Mouse (Mus musculus): ENCODE measurements around the gene Ubl4b.
A peak's percentile ranks its signal among the peaks of the same experiment; 100 is the strongest.

Gene Ubl4b

DNA sequence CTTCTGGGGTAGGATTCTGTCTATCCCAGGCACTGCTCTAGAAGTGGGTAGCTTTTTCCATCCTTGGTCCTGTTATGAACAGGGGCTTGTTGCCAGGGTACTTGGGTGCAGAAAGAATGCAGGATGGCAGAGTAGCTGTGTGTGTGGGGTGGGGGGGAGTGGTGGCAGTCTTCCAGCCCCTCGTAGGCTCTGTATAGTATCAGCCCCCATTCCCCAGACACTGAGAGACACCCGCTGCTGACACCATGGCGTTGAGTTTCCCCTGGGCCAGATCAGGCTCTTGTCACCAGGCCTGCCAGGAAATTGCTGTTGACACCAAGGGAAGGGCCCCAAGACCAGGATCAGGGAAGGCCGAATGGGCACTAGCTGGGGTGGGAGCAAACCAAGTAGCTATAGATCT lies 13.8 kb upstream of the Ubl4b start:
- DNase-seq (ENCODE audit: low spot score in 2 of 2): no peak

- DNase-seq (ENCODE audit: low spot score in 2 of 2): no peak
Measured at GRCm38 (mm10) chr3:107567766-107568165, 12.9 kb upstream of the Ubl4b start.

DNA sequence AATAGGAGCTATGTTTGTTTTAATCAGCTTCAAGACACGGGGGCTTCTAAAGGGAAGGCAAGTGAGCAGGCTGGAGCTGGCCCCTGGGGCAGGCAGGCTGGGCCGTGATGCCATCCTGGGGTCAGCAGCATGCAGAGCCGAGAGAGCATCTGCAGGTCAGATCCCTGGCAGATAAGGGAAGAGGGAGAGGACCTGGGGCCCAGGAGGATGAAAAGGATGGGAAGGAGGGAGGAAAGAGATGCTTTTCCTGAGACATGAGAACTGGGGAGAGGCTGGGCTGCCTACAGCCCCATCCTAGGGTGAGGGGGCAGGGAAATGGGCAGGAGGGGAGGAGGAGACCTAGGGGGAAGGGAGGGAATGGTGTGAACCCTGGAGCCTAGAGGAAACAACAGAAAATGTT lies 10.5 kb upstream of the Ubl4b start:
- DNase-seq (ENCODE audit: low spot score in 2 of 2): no peak

DNA sequence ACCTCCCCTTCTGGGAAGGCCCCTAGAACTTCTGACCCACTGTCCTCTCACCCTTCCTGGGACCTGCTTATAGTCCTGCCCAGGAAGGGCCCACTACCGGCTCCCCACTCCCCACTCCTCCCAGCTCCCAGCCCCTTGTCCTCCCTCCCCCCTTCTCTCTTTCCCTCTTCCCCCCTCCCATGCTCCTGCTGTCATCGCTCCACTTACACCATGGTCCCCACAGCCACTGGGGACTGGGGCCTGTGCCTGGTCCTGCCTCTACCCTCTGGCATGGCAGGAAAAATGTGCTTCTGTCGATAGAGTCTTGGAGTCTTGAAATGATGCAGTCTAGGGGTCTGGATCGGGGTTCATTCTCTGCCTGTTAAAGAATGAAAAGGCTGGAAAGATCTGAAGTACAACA lies 9.0 kb upstream of the Ubl4b start:
- DNase-seq (ENCODE audit: low spot score in 2 of 2): no peak

DNA sequence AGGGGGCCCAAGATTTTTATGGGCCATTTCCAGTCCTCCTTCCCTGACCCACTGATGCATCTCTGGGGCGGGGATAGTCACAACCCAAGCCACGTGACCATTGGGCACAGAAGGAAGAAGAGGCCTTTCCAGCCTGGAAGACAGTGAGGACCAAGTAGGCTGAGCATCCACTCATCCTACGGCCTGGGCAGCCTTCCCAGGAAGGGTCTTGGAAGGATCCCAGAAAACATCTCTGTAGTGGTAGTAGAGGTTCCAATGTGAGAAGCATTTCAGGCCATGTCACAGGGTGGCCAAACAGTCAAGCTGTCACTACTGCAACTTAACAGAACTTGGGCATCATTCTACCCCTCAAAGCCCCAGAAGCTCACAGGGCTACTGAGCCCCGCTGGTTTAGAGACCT lies 7.7 kb upstream of the Ubl4b start:
- DNase-seq (ENCODE audit: low spot score in 2 of 2): no peak

DNA sequence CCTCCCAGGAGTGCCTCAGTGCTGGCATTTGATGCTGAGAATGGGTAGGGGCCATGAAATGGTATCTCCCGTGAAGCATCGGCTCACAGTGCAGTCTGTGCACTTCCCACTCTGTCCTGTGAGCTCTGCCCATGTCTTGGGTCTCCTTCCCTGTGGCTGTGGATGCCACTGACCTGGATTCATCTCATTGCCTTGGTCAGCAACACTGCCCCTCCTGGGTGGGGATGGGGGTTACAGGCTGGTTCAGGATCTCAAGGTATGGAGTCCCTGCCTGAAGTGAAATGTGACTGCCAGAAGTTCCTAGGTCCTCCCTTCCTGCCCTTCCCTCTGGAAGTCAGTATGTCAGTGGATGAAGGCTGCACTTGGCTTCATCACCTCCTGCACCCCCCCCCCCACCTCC lies 7.2 kb upstream of the Ubl4b start:
- no peak for DNase-seq (ENCODE audit: low spot score in 2 of 2)

DNA sequence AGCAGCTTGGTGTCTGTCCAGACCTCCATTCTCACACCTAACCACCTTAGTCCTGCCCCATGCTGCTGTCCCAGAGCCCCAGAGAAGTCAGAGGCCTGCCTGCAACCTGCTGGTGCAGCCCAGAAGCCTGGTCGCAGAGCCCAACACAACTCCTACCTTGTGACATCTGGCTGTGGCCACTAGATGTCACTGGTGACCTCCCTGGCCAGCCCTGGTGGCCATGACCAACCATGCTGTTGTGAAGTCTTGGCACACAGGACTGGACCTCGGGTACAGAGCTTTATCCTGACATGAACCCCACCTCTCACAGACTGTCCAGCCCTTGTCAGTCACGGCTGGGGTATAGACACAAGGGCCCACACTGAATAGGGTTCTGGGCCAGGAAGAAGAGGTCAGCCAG lies 4.3 kb upstream of the Ubl4b start:
- DNase-seq (ENCODE audit: low spot score in 2 of 2): peak; percentile 73 to 74

DNA sequence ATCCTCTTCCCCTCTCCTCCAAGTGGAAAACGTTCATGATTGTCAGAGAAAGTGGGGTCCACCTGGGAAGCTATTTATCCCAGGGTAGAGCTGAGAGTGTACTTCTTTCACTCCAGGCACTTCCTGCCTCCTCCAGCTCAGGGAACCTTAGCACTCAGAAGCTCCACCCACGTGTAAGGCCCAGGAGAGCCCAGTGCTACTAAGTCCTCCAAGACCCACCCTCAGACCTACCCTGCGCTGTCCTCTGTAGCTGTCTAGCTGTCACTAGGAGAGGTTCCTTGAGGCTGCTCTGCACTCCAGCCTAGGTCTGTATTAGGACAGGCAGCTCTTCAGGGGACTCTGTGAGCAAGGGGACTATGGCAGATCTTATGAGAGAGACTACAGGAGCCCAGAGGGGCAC lies 3.9 kb upstream of the Ubl4b start:
- no peak for DNase-seq (ENCODE audit: low spot score in 2 of 2)

GRCm38 (mm10) chr3:107550409-107551049 lies 4.3 kb downstream of the Ubl4b start:
- DNase-seq (ENCODE audit: low spot score in 2 of 2): peak in 1 of 2 experiments; percentile 85

DNA sequence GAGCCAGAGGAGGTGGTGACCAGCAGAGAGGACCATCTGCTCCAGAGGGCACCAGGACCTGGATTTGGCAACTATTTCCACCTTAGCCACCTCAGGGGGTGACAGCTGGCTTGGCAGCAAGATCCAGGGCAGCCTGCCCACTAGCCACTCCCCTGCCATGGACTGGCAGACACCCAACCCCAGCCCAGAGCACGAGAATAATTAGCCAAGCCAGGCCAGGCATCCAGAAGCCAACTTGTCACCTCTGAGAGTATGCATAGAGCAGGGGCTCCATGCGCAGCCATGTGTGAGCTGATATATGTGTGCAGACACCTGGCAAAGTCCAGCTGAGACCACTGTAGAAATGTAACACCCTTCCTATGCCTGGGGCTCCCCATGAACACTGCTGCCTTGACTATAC lies 7.9 kb downstream of the Ubl4b start:
- DNase-seq (ENCODE audit: low spot score in 2 of 2): no peak

DNA sequence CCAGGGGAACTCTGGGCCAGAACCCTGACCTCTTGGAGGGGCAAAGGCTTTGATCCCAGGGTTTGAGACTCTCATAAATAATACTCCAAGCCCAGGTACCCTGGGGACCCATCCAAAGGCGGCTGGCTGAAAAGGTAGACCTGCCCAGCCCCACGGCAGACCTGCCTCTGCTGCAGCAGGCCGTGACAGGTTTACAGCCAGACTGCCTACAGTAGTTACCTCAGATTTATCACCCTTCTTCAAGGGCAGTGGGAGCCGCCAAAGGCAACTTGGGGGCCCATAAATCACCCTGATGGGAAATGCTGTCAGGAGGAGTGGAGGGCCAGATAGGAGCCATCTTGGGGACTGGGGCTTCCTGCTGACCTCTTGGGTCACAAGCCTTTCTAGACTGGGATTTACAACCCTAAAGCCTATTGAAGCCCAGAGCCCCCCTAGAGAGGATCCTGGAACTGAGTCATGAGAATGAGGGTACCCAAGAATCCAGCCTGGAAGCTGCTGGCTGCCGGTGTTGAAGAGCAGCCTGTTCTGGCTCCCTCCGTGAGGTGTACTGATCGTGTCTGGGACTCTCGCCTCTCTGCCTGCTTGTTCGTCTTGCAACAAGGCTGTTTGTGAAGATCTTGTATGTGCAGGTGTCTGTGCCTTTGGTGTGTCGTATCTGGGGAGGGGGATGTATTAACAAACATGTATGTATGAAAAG lies 9.0 kb downstream of the Ubl4b start:
- no peak for DNase-seq (ENCODE audit: low spot score in 2 of 2)

- DNase-seq (ENCODE audit: low spot score in 2 of 2): no peak
Measured at GRCm38 (mm10) chr3:107545278-107545677, 9.6 kb downstream of the Ubl4b start.

GRCm38 (mm10) chr3:107543158-107544080 lies 11.5 kb downstream of the Ubl4b start:
- DNase-seq (ENCODE audit: low spot score in 2 of 2): no peak

- DNase-seq (ENCODE audit: low spot score in 2 of 2): no peak
Measured at GRCm38 (mm10) chr3:107542584-107542983, 12.3 kb downstream of the Ubl4b start.

- no peak for DNase-seq (ENCODE audit: low spot score in 2 of 2)
Measured at GRCm38 (mm10) chr3:107537504-107537889, 17.4 kb downstream of the Ubl4b start.

- DNase-seq (ENCODE audit: low spot score in 2 of 2): peak; percentile 90 to 95
Measured at GRCm38 (mm10) chr3:107536810-107537503, 17.9 kb downstream of the Ubl4b start.

GRCm38 (mm10) chr3:107534951-107535350 lies 19.9 kb downstream of the Ubl4b start:
- no peak for DNase-seq (ENCODE audit: low spot score in 2 of 2)

DNA sequence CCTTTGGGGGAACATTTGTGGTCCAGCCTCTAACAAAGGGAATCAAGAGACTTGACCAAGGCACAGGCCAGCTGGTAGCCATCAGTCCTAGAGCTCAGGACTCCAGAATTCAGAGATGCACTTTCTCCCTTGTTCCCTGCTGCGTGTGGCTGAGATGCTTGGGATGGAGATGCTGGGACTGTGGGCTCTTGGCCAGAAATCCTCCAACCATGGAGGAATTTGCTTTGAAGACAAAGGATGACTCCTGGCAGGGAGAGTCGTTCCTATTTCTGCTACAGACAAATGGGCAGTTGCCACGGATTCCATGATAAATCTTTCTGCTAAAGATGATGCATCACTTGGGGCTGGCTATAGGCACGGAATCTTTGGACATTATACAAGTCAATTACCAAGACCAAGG lies 21.3 kb downstream of the Ubl4b start:
- no peak for DNase-seq (ENCODE audit: low spot score in 2 of 2)

DNA sequence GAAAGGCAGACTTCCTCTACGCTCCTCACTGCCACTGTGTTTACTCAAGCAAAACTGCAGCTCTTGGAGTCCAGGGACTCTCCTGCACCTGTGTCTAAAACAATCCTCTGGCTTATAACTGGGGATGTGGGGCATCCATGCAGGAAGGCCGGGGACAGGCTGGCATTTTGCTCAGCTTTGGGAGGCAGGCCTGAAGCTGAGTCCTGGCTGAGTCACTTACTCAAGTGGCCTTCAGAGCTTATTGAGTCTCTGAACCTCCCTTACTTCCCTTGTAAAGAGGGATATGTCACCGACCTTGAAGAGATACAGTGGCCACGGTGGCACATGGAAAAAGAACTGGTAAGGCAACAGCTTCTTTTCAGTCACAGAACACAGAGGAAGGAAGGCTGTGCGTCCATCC lies 24.3 kb downstream of the Ubl4b start:
- no peak for DNase-seq (ENCODE audit: low spot score in 2 of 2)

DNA sequence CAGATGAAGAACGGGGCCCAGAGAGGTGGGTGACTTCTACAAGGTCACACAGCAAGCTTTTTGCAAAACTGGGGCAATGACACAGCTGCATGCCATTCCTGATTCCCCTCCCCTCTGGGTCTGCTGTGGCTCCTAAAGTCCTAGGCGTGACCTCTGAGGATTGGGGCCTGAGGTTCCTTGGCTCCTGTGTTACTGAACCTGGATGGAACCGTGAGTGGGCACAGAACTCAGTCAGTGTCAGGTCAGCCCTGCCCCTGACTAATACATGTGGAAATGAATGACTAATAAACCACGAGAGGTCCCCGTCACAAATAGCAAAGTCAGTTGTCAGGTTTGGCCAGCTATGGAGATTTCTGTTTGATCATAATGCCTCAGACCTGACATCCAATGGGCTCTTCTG lies 25.7 kb downstream of the Ubl4b start:
- no peak for DNase-seq (ENCODE audit: low spot score in 2 of 2)

- peak; percentile 91 to 96 for DNase-seq (ENCODE audit: low spot score in 2 of 2)
Measured at GRCm38 (mm10) chr3:107528401-107529118, 26.3 kb downstream of the Ubl4b start.
